Mouse (Mus musculus): ENCODE measurements at regions not wholly inside any gene's neighbourhood (a gene's known extent, or its start where the extent isn't known, plus 50 kb on each side); places are given as distances from the start of the nearest gene placed in this dataset.
"Not testable (repeated sequence)": the region's sequence is repeated elsewhere in the genome, so short reads cannot be mapped to it uniquely, and the experiment has no call there.

GRCm38 (mm10) chrX:68486585-68486984, 191.8 kb upstream of the Fmr1 start:
- intact Hi-C loops (cut with DNase I) = no loop called here
- no peak for DNase-seq (ENCODE audit: extremely low spot score in 1 of 2, low spot score in 2 of 2)

- intact Hi-C loops (cut with DNase I); DNase-seq (ENCODE audit: extremely low spot score in 1 of 2, low spot score in 2 of 2): not testable (repeated sequence)
Observed at GRCm38 (mm10) chrX:68492052-68492451, 186.3 kb upstream of the Fmr1 start.

- intact Hi-C loops (cut with DNase I) = no loop called here
- DNase-seq (ENCODE audit: extremely low spot score in 1 of 2, low spot score in 2 of 2) = no peak
Observed at GRCm38 (mm10) chrX:68494398-68495143, 183.8 kb upstream of the Fmr1 start.

- intact Hi-C loops (cut with DNase I) = no loop called here
Observed at GRCm38 (mm10) chrX:68495144-68495493, 183.2 kb upstream of the Fmr1 start.

GRCm38 (mm10) chrX:68495751-68496150, 182.6 kb upstream of the Fmr1 start:
- intact Hi-C loops (cut with DNase I) = no loop called here
- DNase-seq (ENCODE audit: extremely low spot score in 1 of 2, low spot score in 2 of 2) = no peak

More at GRCm38 (mm10) chrX:68495144-68495493, 183.2 kb upstream of the Fmr1 start:
- DNase-seq (ENCODE audit: extremely low spot score in 1 of 2, low spot score in 2 of 2) = peak in 1 of 2 experiments; percentile 9

GRCm38 (mm10) chrX:68497886-68498285, 180.5 kb upstream of the Fmr1 start:
- intact Hi-C loops (cut with DNase I) = no loop called here
- DNase-seq (ENCODE audit: extremely low spot score in 1 of 2, low spot score in 2 of 2) = no peak

GRCm38 (mm10) chrX:68502938-68503337, 175.4 kb upstream of the Fmr1 start:
- intact Hi-C loops (cut with DNase I) = no loop called here
- no peak for DNase-seq (ENCODE audit: extremely low spot score in 1 of 2, low spot score in 2 of 2)

- DNase-seq (ENCODE audit: extremely low spot score in 1 of 2, low spot score in 2 of 2) = no peak
- intact Hi-C loops (cut with DNase I) = no loop called here
Observed at GRCm38 (mm10) chrX:68507664-68508063, 170.7 kb upstream of the Fmr1 start.

- intact Hi-C loops (cut with DNase I) = no loop called here
Observed at GRCm38 (mm10) chrX:68512213-68512766, 166.1 kb upstream of the Fmr1 start.

GRCm38 (mm10) chrX:68546561-68546960, 131.8 kb upstream of the Fmr1 start:
- intact Hi-C loops (cut with DNase I) = no loop called here
- no peak for DNase-seq (ENCODE audit: extremely low spot score in 1 of 2, low spot score in 2 of 2)

More at GRCm38 (mm10) chrX:68512213-68512766, 166.1 kb upstream of the Fmr1 start:
- no peak for DNase-seq (ENCODE audit: extremely low spot score in 1 of 2, low spot score in 2 of 2)

- no peak for DNase-seq (ENCODE audit: extremely low spot score in 1 of 2, low spot score in 2 of 2)
- intact Hi-C loops (cut with DNase I) = no loop called here
Observed at GRCm38 (mm10) chrX:68554031-68554430, 124.3 kb upstream of the Fmr1 start.

- intact Hi-C loops (cut with DNase I) = no loop called here
- DNase-seq (ENCODE audit: extremely low spot score in 1 of 2, low spot score in 2 of 2) = no peak
Observed at GRCm38 (mm10) chrX:68557717-68558116, 120.6 kb upstream of the Fmr1 start.

- intact Hi-C loops (cut with DNase I) = no loop called here
- DNase-seq (ENCODE audit: extremely low spot score in 1 of 2, low spot score in 2 of 2) = peak; percentile 18 to 30
Observed at GRCm38 (mm10) chrX:68585246-68585645, 93.1 kb upstream of the Fmr1 start.

GRCm38 (mm10) chrX:68622141-68622540, 56.2 kb upstream of the Fmr1 start:
- intact Hi-C loops (cut with DNase I) = no loop called here
- DNase-seq (ENCODE audit: extremely low spot score in 1 of 2, low spot score in 2 of 2) = no peak
